Mouse (Mus musculus) heart, adult 2 months (tissue): Measurements from ENCODE around the gene Lpin2. TPM values are rescaled to one million over a fixed set of nuclear protein-coding genes. Genes with fewer than 3 reads are reported as not detected.

Source experiments
- DNase-seq, 2 experiments: peaks; one replicate each; pipeline ENCODE4 v3.0.0; 2021
- H3K27ac ChIP-seq: fragments of 200-600 bp; 2 replicates; pipeline ENCODE4 v1.8.1; 2022
- H3K27me3 ChIP-seq: fragments of 200-500 bp; 2 replicates; pipeline ENCODE4 v1.6.1; 2012; ENCODE audit warnings: mild to moderate bottlenecking, low read length, inconsistent platforms, mixed read lengths; ENCODE audit not compliant: control insufficient read depth, insufficient read depth
- H3K36me3 ChIP-seq: fragments of 200-500 bp; 2 replicates; pipeline ENCODE4 v1.6.1; 2012; ENCODE audit warnings: low read length, inconsistent platforms; ENCODE audit not compliant: control insufficient read depth, insufficient read depth
- H3K4me1 ChIP-seq: fragments of 200-500 bp; 2 replicates; pipeline ENCODE4 v1.6.1; 2011; ENCODE audit warnings: low read length; ENCODE audit not compliant: control insufficient read depth, insufficient read depth
- H3K4me3 ChIP-seq: fragments of 200-600 bp; 2 replicates; pipeline ENCODE4 v1.8.1; 2022
- H3K79me2 ChIP-seq: fragments of 200-500 bp; replicated peaks from 2 replicates; pipeline ENCODE4 v1.6.1; 2012; ENCODE audit warnings: mild to moderate bottlenecking, inconsistent platforms, low read length, moderate library complexity, mixed read lengths; ENCODE audit not compliant: control insufficient read depth, insufficient read depth
- H3K9ac ChIP-seq: fragments of 200-500 bp; 2 replicates; pipeline ENCODE4 v1.6.1; 2012; ENCODE audit warnings: low read depth, mild to moderate bottlenecking, control low read depth, inconsistent platforms, low read length, mixed read lengths
- CTCF ChIP-seq: fragments of 200-600 bp; IDR thresholded peaks from 2 replicates; pipeline ENCODE4 v1.8.1; 2022; ENCODE audit warnings: antibody characterized with exemption, mild to moderate bottlenecking, moderate library complexity
- EP300 ChIP-seq: fragments of 200-500 bp; IDR thresholded peaks from 2 replicates; pipeline ENCODE4 v1.6.1; 2011; ENCODE audit warnings: low read depth, low read length, control low read depth; ENCODE audit not compliant: insufficient read depth
- POLR2A ChIP-seq: fragments of 200-500 bp; IDR thresholded peaks from 2 replicates; pipeline ENCODE4 v1.6.1; 2011; ENCODE audit warnings: mild to moderate bottlenecking, low read depth, low read length, control low read depth; ENCODE audit not compliant: insufficient read depth
- WGBS: fragments of 180-500 bp; shearing (Covaris S2); methylation state at CpG from one replicate; pipeline ENCODE4 v1.1.7; 2018; 5-methylcytosine and 5-hydroxymethylcytosine counted together
- intact Hi-C: fragments of 180-260 bp; cut with DNase I; formaldehyde crosslinking; loops from one replicate; pipeline ENCODE4 v1.15.1; 2025
- polyA plus RNA-seq: library from polyadenylated mRNA; depleted of rRNA; stranded (reverse); fragments of >200 nt; gene quantifications from 2 replicates; pipeline ENCODE4 v1.2.3, GENCODE M21; 2012
- total RNA-seq, 2 experiments: library from RNA; stranded (reverse); gene quantifications; 2 replicates each; pipeline ENCODE4 v1.2.3; 2021

Lpin2 gene
- total and polyA plus RNA-seq, 3 experiments, result 3.4 to 13.1 (median 6.0) TPM

GRCm38 (mm10) chr17:71191651-71192419 lies 9.5 kb downstream of the Lpin2 start:
- 84% methylated on average over 8 of the region's 8 CpGs for WGBS
- Histone ChIP-seq H3K79me2 (peaks cover 2% of the 10 kb centered on the region; the same call in 1 of the 2 replicates), H3K36me3 (no peaks in the 10 kb centered on the region), H3K27ac (no peak overlapping the region), H3K4me3 (no peak overlapping the region), H3K4me1 (peaks cover 6% of the 10 kb centered on the region), H3K9ac (no peak overlapping the region), H3K27me3 (no peaks in the 10 kb centered on the region)
- intact Hi-C loops, result loop anchor here (10.0 kb wide), 2 partner anchors 447 to 487 kb away; no protein-coding TSS in a partner anchor
- DNase-seq, result no peak
- TF ChIP-seq CTCF (no peak), EP300 (no peak), POLR2A (no peak)

- intact Hi-C loops, result loop anchor here (10.0 kb wide), 2 partner anchors 448 to 488 kb away; no protein-coding TSS in a partner anchor
- H3K79me2 ChIP-seq, result peaks cover 2% of the 10 kb centered on the region; the same call in 1 of the 2 replicates
- H3K36me3 ChIP-seq, result no peaks in the 10 kb centered on the region
- TF ChIP-seq EP300, result no peak
- TF ChIP-seq CTCF, result no peak
- no peak for TF ChIP-seq POLR2A
- no peak overlapping the region for H3K9ac ChIP-seq
- no peak overlapping the region for H3K27ac ChIP-seq
- no peak overlapping the region for H3K4me3 ChIP-seq
- 95% methylated on average over 1 of the region's 1 CpGs for WGBS
- DNase-seq, result no peak
- H3K4me1 ChIP-seq, result peaks cover 6% of the 10 kb centered on the region
- no peaks in the 10 kb centered on the region for H3K27me3 ChIP-seq
Measured at GRCm38 (mm10) chr17:71193019-71193418, 10.7 kb downstream of the Lpin2 start.

GRCm38 (mm10) chr17:71193485-71193884 lies 11.1 kb downstream of the Lpin2 start:
- Histone ChIP-seq H3K79me2 (peaks cover 2% of the 10 kb centered on the region; the same call in 1 of the 2 replicates), H3K27ac (no peak overlapping the region), H3K36me3 (no peaks in the 10 kb centered on the region), H3K4me3 (no peak overlapping the region), H3K27me3 (no peaks in the 10 kb centered on the region), H3K9ac (no peak overlapping the region), H3K4me1 (peaks cover 6% of the 10 kb centered on the region)
- no peak for DNase-seq
- TF ChIP-seq CTCF, result no peak
- intact Hi-C loops, result loop anchor here (10.0 kb wide), 2 partner anchors 449 to 489 kb away; no protein-coding TSS in a partner anchor
- 80% methylated on average over 1 of the region's 1 CpGs for WGBS

- no peak for DNase-seq
- Histone ChIP-seq H3K79me2 (peaks cover 2% of the 10 kb centered on the region; the same call in 1 of the 2 replicates), H3K9ac (no peak overlapping the region), H3K4me3 (no peak overlapping the region), H3K4me1 (peaks cover 5% of the 10 kb centered on the region), H3K36me3 (no peaks in the 10 kb centered on the region), H3K27me3 (no peaks in the 10 kb centered on the region), H3K27ac (no peak overlapping the region)
- TF ChIP-seq EP300 (no peak), POLR2A (no peak)
- 61% methylated on average over 3 of the region's 3 CpGs for WGBS
- intact Hi-C loops, result loop anchor here (5.0 to 10.0 kb wide), 3 partner anchors 188 to 490 kb away; no protein-coding TSS in a partner anchor
Measured at GRCm38 (mm10) chr17:71194906-71195632, 12.7 kb downstream of the Lpin2 start.

GRCm38 (mm10) chr17:71195633-71196391 lies 13.5 kb downstream of the Lpin2 start:
- WGBS, result 14% methylated on average over 10 of the region's 10 CpGs
- intact Hi-C loops, result loop anchor here (2.0 to 10.0 kb wide), 5 partner anchors 109 to 491 kb away; no protein-coding TSS in a partner anchor
- DNase-seq, result peak; percentile 38 to 54
- Histone ChIP-seq H3K27ac (peak overlapping the region; percentile 2; the same call in 1 of the 2 replicates), H3K36me3 (no peaks in the 10 kb centered on the region), H3K4me1 (peaks cover 2% of the 10 kb centered on the region), H3K27me3 (no peaks in the 10 kb centered on the region), H3K9ac (peak overlapping the region; percentile 26), H3K4me3 (peak overlapping the region; percentile 47), H3K79me2 (no peaks in the 10 kb centered on the region; the same call in 1 of the 2 replicates)
- TF ChIP-seq EP300 (no peak), CTCF (peak; percentile 82), POLR2A (no peak)
